Mouse (Mus musculus) limb, embryonic 14.5 days (tissue): Measurements from ENCODE around the gene Gm8068. TPM values are rescaled to one million over a fixed set of nuclear protein-coding genes. Genes with fewer than 3 reads are reported as not detected.
"Not testable (repeated sequence)": the region's sequence is repeated elsewhere in the genome, so short reads cannot be mapped to it uniquely, and the experiment has no call there.

Experiments used
- ATAC-seq: fragments of 200-750 bp; cut with Nextera tagmentation; 2 replicates; pipeline ENCODE4 v1.8.0; 2017; ENCODE audit warnings: low read depth, moderate number of reproducible peaks, moderate TSS enrichment; ENCODE audit not compliant: low FRiP score
- DNase-seq: peaks from one replicate; pipeline ENCODE4 v3.0.0-alpha.2; 2015; ENCODE audit warnings: low spot score
- H3K27ac ChIP-seq: fragments of 300-500 bp; sonication (generic); replicated peaks from 2 replicates; pipeline ENCODE4 v1.5.1; 2014; ENCODE audit warnings: low read depth, mild to moderate bottlenecking, low read length, moderate library complexity, mixed read lengths
- H3K27me3 ChIP-seq: fragments of 300-500 bp; sonication (generic); 2 replicates; pipeline ENCODE4 v1.6.1; 2014; ENCODE audit warnings: low read length, mixed read lengths; ENCODE audit not compliant: control insufficient read depth, insufficient read depth
- H3K36me3 ChIP-seq: fragments of 300-500 bp; sonication (generic); 2 replicates; pipeline ENCODE4 v1.6.1; 2014; ENCODE audit warnings: mild to moderate bottlenecking, low read length, moderate library complexity, mixed read lengths; ENCODE audit not compliant: control insufficient read depth, insufficient read depth
- H3K4me1 ChIP-seq: fragments of 300-500 bp; sonication (generic); 2 replicates; pipeline ENCODE4 v1.6.1; 2014; ENCODE audit warnings: antibody characterized with exemption, low read length, mixed read lengths; ENCODE audit not compliant: control insufficient read depth, insufficient read depth
- H3K4me2 ChIP-seq: fragments of 300-500 bp; sonication (generic); replicated peaks from 2 replicates; pipeline ENCODE4 v1.6.1; 2014; ENCODE audit warnings: low read depth, mild to moderate bottlenecking, low read length, moderate library complexity; ENCODE audit not compliant: severe bottlenecking
- H3K4me3 ChIP-seq: fragments of 300-500 bp; sonication (generic); replicated peaks from 2 replicates; pipeline ENCODE4 v1.5.1; 2014; ENCODE audit warnings: low read length
- H3K9ac ChIP-seq: fragments of 300-500 bp; sonication (generic); 2 replicates; pipeline ENCODE4 v1.6.1; 2014; ENCODE audit warnings: mild to moderate bottlenecking, low read depth, low read length, moderate library complexity; ENCODE audit not compliant: severe bottlenecking
- H3K9me3 ChIP-seq: fragments of 300-500 bp; sonication (generic); 2 replicates; pipeline ENCODE4 v1.6.1; 2016; ENCODE audit warnings: low read length; ENCODE audit not compliant: control insufficient read depth
- WGBS: fragments of 180-500 bp; shearing (Covaris S2); extraction: QIAGEN DNeasy Blood & Tissue Kit; methylation state at CpG from one replicate; pipeline ENCODE4 v1.1.7; 2014; 5-methylcytosine and 5-hydroxymethylcytosine counted together
- polyA plus RNA-seq, 2 experiments: library from polyadenylated mRNA; depleted of rRNA in 1 of 2; stranded (reverse) in 1 of 2; unstranded in 1 of 2; fragments of >200 nt; fragmentation: Nextera tagmentation in 1 of 2; extraction: Ambion mirVana in 1 of 2; gene quantifications; 2 replicates each; pipeline versions ENCODE4 v1.2.1 to v1.2.3; 2012 to 2014

Gene Gm8068
- not detected in 2 replicates for polyA plus RNA-seq (2012; rRNA removed)
- polyA plus RNA-seq (2014; fragmentation: Nextera tagmentation; extraction: Ambion mirVana), result not detected in 2 replicates

DNA sequence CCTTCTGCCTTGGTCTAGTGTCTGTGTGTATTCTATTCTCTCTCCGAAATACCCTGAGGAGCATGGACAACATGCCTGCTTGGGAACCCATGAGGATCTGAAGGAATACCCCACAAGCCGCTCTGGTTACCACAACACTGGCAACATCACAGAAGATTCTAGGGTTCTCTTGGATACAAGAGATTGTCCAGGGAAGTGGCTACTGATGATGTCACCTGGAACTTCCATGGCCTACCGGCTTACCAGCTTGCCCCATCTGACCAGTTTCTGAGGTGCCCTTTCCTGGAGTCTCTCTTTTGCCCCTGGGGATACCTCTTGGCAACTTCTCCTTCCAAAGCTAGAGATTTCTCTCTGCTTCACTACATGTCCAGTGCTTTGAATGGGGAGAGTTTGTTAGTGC, at the start of gene Gm8068:
Gm8068 (minus strand) TSS at position 101 of the 400 bp plus-strand sequence.
- not testable (repeated sequence) for H3K9ac ChIP-seq

GRCm38 (mm10) chr14:41750514-41750913, 48.8 kb upstream of the Gm8068 start, which contains the start of gene Gm7929:
Gene Gm7929, minus strand, starts transcription at chr14:41750614.
- not testable (repeated sequence) for DNase-seq, H3K4me3 ChIP-seq, H3K27me3 ChIP-seq, H3K9me3 ChIP-seq, H3K27ac ChIP-seq, H3K9ac ChIP-seq, H3K4me1 ChIP-seq, H3K4me2 ChIP-seq, ATAC-seq, H3K36me3 ChIP-seq
- no CpG with 5 or more reads among the region's 1 CpGs for WGBS

More for the DNA sequence above, at the start of gene Gm8068:
- not testable (repeated sequence) for DNase-seq, H3K27ac ChIP-seq, H3K4me3 ChIP-seq, H3K4me2 ChIP-seq, H3K9me3 ChIP-seq, H3K27me3 ChIP-seq, H3K36me3 ChIP-seq, H3K4me1 ChIP-seq, ATAC-seq
- no CpG with 5 or more reads among the region's 3 CpGs for WGBS

- WGBS, result 77% methylated on average over 15 of the region's 17 CpGs
- H3K27me3 ChIP-seq, DNase-seq, ATAC-seq, H3K9me3 ChIP-seq, H3K9ac ChIP-seq, H3K36me3 ChIP-seq, H3K4me2 ChIP-seq, H3K4me3 ChIP-seq, H3K4me1 ChIP-seq, H3K27ac ChIP-seq: not testable (repeated sequence)
These were observed 21.8 kb upstream of the Gm8068 start for GRCm38 (mm10) chr14:41723437-41723836.

DNA sequence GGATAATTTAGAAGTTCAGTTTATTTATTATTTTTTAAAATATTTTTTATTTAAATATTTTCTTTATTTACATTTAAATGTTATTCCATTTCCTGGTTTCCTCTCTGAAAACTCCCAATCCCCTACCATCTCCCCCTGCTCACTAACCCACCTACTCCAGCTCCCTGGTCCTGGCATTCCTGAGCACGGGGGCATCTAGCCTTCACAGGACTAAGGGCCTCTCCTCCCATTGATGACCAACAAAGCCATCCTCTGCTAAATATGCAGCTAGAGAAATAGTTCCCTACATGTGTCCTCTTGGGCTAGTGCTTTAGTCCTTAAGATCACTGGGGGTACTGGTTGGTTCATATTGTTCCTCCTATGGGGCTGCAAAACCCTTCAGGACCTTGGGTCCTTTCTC, 15.5 kb upstream of the Gm8068 start:
- not testable (repeated sequence) for H3K9ac ChIP-seq, H3K4me2 ChIP-seq, ATAC-seq, H3K9me3 ChIP-seq, DNase-seq, H3K36me3 ChIP-seq, H3K4me3 ChIP-seq, H3K27me3 ChIP-seq, H3K27ac ChIP-seq, H3K4me1 ChIP-seq
- whole genome bisulfite sequencing, result 78% methylated on average over 1 of the region's 1 CpGs

GRCm38 (mm10) chr14:41648176-41648575, 53.5 kb downstream of the Gm8068 start:
- not testable (repeated sequence) for H3K9ac ChIP-seq, H3K27me3 ChIP-seq, H3K27ac ChIP-seq, DNase-seq, H3K4me1 ChIP-seq, H3K36me3 ChIP-seq, H3K9me3 ChIP-seq, H3K4me3 ChIP-seq, ATAC-seq, H3K4me2 ChIP-seq
- 76% methylated on average over 2 of the region's 2 CpGs for WGBS

Other genes with a start within 250 kb of the Gm8068 start
- gene Gm7954, start 248.4 kb downstream of the Gm8068 start, polyA plus RNA-seq (2012; rRNA removed), result not detected in 2 replicates
- not detected in 2 replicates for gene Gm7954, start 248.4 kb downstream of the Gm8068 start, polyA plus RNA-seq (2014; fragmentation: Nextera tagmentation; extraction: Ambion mirVana)
- not detected in 2 replicates for gene Gm3486, start 212.4 kb downstream of the Gm8068 start, polyA plus RNA-seq (2012; rRNA removed)
- not detected in 2 replicates for gene Gm3486, start 212.4 kb downstream of the Gm8068 start, polyA plus RNA-seq (2014; fragmentation: Nextera tagmentation; extraction: Ambion mirVana)
- gene Gm7970, start 146.3 kb downstream of the Gm8068 start, polyA plus RNA-seq (2012; rRNA removed), result not detected in 2 replicates
- gene Gm7970, start 146.3 kb downstream of the Gm8068 start, polyA plus RNA-seq (2014; fragmentation: Nextera tagmentation; extraction: Ambion mirVana), result not detected in 2 replicates
- gene 1700049E17Rik2, start 128.7 kb downstream of the Gm8068 start, polyA plus RNA-seq (2012; rRNA removed), result not detected in 2 replicates
- not detected in 2 replicates for gene 1700049E17Rik2, start 128.7 kb downstream of the Gm8068 start, polyA plus RNA-seq (2014; fragmentation: Nextera tagmentation; extraction: Ambion mirVana)
- not detected in 2 replicates for gene Gm3072, start 77.3 kb downstream of the Gm8068 start, polyA plus RNA-seq (2012; rRNA removed)
- gene Gm3072, start 77.3 kb downstream of the Gm8068 start, polyA plus RNA-seq (2014; fragmentation: Nextera tagmentation; extraction: Ambion mirVana), result not detected in 2 replicates
- not detected in 2 replicates for gene Gm3676, start 55.4 kb downstream of the Gm8068 start, polyA plus RNA-seq (2012; rRNA removed)
- not detected in 2 replicates for gene Gm3676, start 55.4 kb downstream of the Gm8068 start, polyA plus RNA-seq (2014; fragmentation: Nextera tagmentation; extraction: Ambion mirVana)
- not detected in 2 replicates for gene Gm7929, start 48.7 kb upstream of the Gm8068 start, polyA plus RNA-seq (2012; rRNA removed)
- not detected in 2 replicates for gene Gm7929, start 48.7 kb upstream of the Gm8068 start, polyA plus RNA-seq (2014; fragmentation: Nextera tagmentation; extraction: Ambion mirVana)
- gene Gm47189, start 70.6 kb upstream of the Gm8068 start, polyA plus RNA-seq (2012; rRNA removed), result not detected in 2 replicates
- not detected in 2 replicates for gene Gm47189, start 70.6 kb upstream of the Gm8068 start, polyA plus RNA-seq (2014; fragmentation: Nextera tagmentation; extraction: Ambion mirVana)
- gene Gm7980, start 205.4 kb upstream of the Gm8068 start, polyA plus RNA-seq (2012; rRNA removed), result not detected in 2 replicates
- not detected in 2 replicates for gene Gm7980, start 205.4 kb upstream of the Gm8068 start, polyA plus RNA-seq (2014; fragmentation: Nextera tagmentation; extraction: Ambion mirVana)
- not detected in 2 replicates for gene 1700049E17Rik1, start 223.1 kb upstream of the Gm8068 start, polyA plus RNA-seq (2012; rRNA removed)
- not detected in 2 replicates for gene 1700049E17Rik1, start 223.1 kb upstream of the Gm8068 start, polyA plus RNA-seq (2014; fragmentation: Nextera tagmentation; extraction: Ambion mirVana)
- not detected in 2 replicates for gene 1700024B05Rik, start 242.1 kb upstream of the Gm8068 start, polyA plus RNA-seq (2012; rRNA removed)
- not detected in 2 replicates for gene 1700024B05Rik, start 242.1 kb upstream of the Gm8068 start, polyA plus RNA-seq (2014; fragmentation: Nextera tagmentation; extraction: Ambion mirVana)